In the genomic region with DNA sequence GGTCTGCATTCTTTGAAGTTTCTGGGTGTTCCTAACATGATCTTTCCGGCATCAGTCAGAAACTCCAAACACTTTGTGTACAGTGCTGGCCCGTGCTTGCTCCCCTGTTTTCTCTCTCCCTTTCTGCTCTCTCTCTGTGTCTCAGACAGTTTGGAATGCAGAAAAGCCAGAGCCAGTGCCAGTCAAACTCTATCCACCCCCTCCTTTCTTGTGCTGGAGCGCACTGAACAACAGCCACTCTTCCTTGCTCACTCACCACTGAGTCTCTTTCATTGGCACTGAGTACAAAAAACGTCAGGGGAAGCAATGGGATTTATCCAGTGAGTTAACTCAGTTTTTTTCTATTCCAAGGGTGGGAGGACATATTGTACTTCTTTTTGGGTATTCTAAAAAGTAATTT, we compare ENCODE assay signal across 8 mouse cellular contexts.
DNase-seq lines count a peak whose midpoint lies in the region; ATAC-seq lines count a peak whose summit lies in the region.

No protein-coding gene starts in this region.

- peak; percentile 20 for DNase-seq in neural tube, embryonic 11.5 days (ENCODE audit: low spot score)
- no peak for DNase-seq in neural tube, embryonic 10.5 days (ENCODE audit: extremely low spot score, low spot score)
- peak; percentile 55 for DNase-seq in fat pad, adult 2 months (ENCODE audit: extremely low read depth, low read depth, low spot score)
- DNase-seq in left cerebral cortex, postnatal 4 days = peak; percentile 25
- peak; percentile 29 for DNase-seq in retina, postnatal 1 day
- no peak for DNase-seq in spleen, postnatal 36 days (ENCODE audit: low spot score in 2 of 2)

- H3K9me3 ChIP-seq in neural tube, embryonic 11.5 days (ENCODE audit: control insufficient read depth, low read length) = no peaks in the 10 kb centered on the region
- H3K9me3 ChIP-seq in heart, embryonic 15.5 days (replicated peaks) = no peaks in the 10 kb centered on the region

- H3K4me3 ChIP-seq in neural tube, embryonic 11.5 days (ENCODE audit: low read depth, low read length) = no peak overlapping the region
- 0 out of 2 replicates have a peak overlapping the region, but pooled peaks have one; percentile 15 for H3K4me3 ChIP-seq in heart, embryonic 15.5 days

- H3K36me3 ChIP-seq in neural tube, embryonic 11.5 days (ENCODE audit: control insufficient read depth, insufficient read depth, low read length) = no peaks in the 10 kb centered on the region
- no peaks in the 10 kb centered on the region for H3K36me3 ChIP-seq in heart, embryonic 15.5 days

- no peak overlapping the region for H3K27ac ChIP-seq in neural tube, embryonic 11.5 days (ENCODE audit: low read depth, low read length)
- H3K27ac ChIP-seq in heart, embryonic 15.5 days = peak overlapping the region; percentile 65

- H3K4me2 ChIP-seq in neural tube, embryonic 11.5 days (ENCODE audit: low read depth) = no peak overlapping the region
- H3K4me2 ChIP-seq in heart, embryonic 15.5 days = peak overlapping the region; percentile 50

- intact Hi-C loops in left cerebral cortex, postnatal 4 days (cut with DNase I) = no loop called here

- H3K27me3 ChIP-seq in neural tube, embryonic 11.5 days (ENCODE audit: control insufficient read depth, insufficient read depth, low read length) = no peaks in the 10 kb centered on the region
- H3K27me3 ChIP-seq in heart, embryonic 15.5 days = no peaks in the 10 kb centered on the region

- no peak for ATAC-seq in neural tube, embryonic 11.5 days (ENCODE audit: insufficient read depth, low FRiP score, low TSS enrichment)
- peak; percentile 76 for ATAC-seq in heart, embryonic 15.5 days (replicated peaks; ENCODE audit: insufficient number of reproducible peaks, insufficient read depth, low FRiP score, low read depth)
- no peak for ATAC-seq in megakaryocyte-erythroid progenitor cell, adult 5-6 weeks (replicated peaks; ENCODE audit: low FRiP score, low TSS enrichment, poor library complexity, severe bottlenecking)

- H3K9ac ChIP-seq in neural tube, embryonic 11.5 days (ENCODE audit: low read length) = no peak overlapping the region
- no peak overlapping the region for H3K9ac ChIP-seq in heart, embryonic 15.5 days

- H3K4me1 ChIP-seq in neural tube, embryonic 11.5 days (ENCODE audit: control insufficient read depth, insufficient read depth, low read length) = no peaks in the 10 kb centered on the region
- H3K4me1 ChIP-seq in heart, embryonic 15.5 days (replicated peaks) = peaks cover 6% of the 10 kb centered on the region; the same call in 1 of the 2 replicates

- 45% methylated on average over 4 of the region's 4 CpGs for WGBS in neural tube, embryonic 11.5 days
- 14% methylated on average over 4 of the region's 4 CpGs for WGBS in heart, embryonic 15.5 days

Comparison
In these comparisons a context has a peak if more than half of its experiments do, and no peak if none do; other contexts are left out.
1. DNase-seq: peak in neural tube, embryonic 11.5 days (single experiment), fat pad, adult 2 months (single experiment), left cerebral cortex, postnatal 4 days (single experiment) and retina, postnatal 1 day (single experiment); none in neural tube, embryonic 10.5 days (single experiment) and spleen, postnatal 36 days (0 of 2).